Mouse (Mus musculus): ENCODE data around the gene Cdh20. TPM values are rescaled to one million over a fixed set of nuclear protein-coding genes. Genes with fewer than 3 reads are reported as not detected.

The Cdh20 gene
- total RNA-seq, 2 experiments from 2014 or later, result 1.1 to 1.2 TPM

- DNase-seq, result no peak
- intact Hi-C loops (cut with DNase I), result loop anchor here (10.0 kb wide), 1 partner anchor 180 kb away; no protein-coding TSS in a partner anchor
Measured at GRCm38 (mm10) chr1:104994612-104994986, 226.3 kb downstream of the Cdh20 start.

- intact Hi-C loops (cut with DNase I), result loop anchor here (10.0 kb wide), 1 partner anchor 177 kb away; no protein-coding TSS in a partner anchor
- no peak for DNase-seq
Measured at GRCm38 (mm10) chr1:104997814-104998213, 229.5 kb downstream of the Cdh20 start.

GRCm38 (mm10) chr1:105002179-105002578 is 233.8 kb downstream of the Cdh20 start:
- intact Hi-C loops (cut with DNase I), result no loop called here
- DNase-seq, result no peak

GRCm38 (mm10) chr1:105003786-105004185 is 235.5 kb downstream of the Cdh20 start:
- intact Hi-C loops (cut with DNase I), result no loop called here
- no peak for DNase-seq

GRCm38 (mm10) chr1:105012616-105013015 is 244.3 kb downstream of the Cdh20 start:
- DNase-seq, result no peak
- intact Hi-C loops (cut with DNase I), result no loop called here

- intact Hi-C loops (cut with DNase I), result no loop called here
Measured at GRCm38 (mm10) chr1:105013291-105013690, 245.0 kb downstream of the Cdh20 start.

GRCm38 (mm10) chr1:105041668-105042067 is 273.3 kb downstream of the Cdh20 start:
- intact Hi-C loops (cut with DNase I), result no loop called here
- no peak for DNase-seq

More at GRCm38 (mm10) chr1:105013291-105013690, 245.0 kb downstream of the Cdh20 start:
- no peak for DNase-seq
